Mouse (Mus musculus) effector memory CD4-positive, alpha-beta T cell, adult 5 months (primary cell): ENCODE results near the gene Nxf1. TPM values are rescaled to one million over a fixed set of nuclear protein-coding genes. Genes with fewer than 3 reads are reported as not detected.

Experiments
- polyA plus RNA-seq: library from polyadenylated mRNA; unstranded; fragments of 100-300 nt; shearing (Covaris generic); gene quantifications from one replicate; pipeline ENCODE4 v1.2.1, GENCODE M21; 2017

Nxf1 gene
- polyA plus RNA-seq, 1 experiment from 2014 or later = 362 TPM

Other genes starting within 250 kb of the Nxf1 start
- not detected for gene Slc22a8, start 165.8 kb upstream of the Nxf1 start, polyA plus RNA-seq
- gene Slc22a6, start 139.0 kb upstream of the Nxf1 start, polyA plus RNA-seq = not detected
- not detected for gene Chrm1, start 93.3 kb upstream of the Nxf1 start, polyA plus RNA-seq
- gene Slc3a2, start 33.7 kb upstream of the Nxf1 start, polyA plus RNA-seq = 546 TPM
- 91.5 TPM for gene Wdr74, start 21.2 kb upstream of the Nxf1 start, polyA plus RNA-seq
- 3.0 TPM for gene 1700092M07Rik, start 16.4 kb upstream of the Nxf1 start, polyA plus RNA-seq
- 246 TPM for gene Stx5a, start 15.7 kb upstream of the Nxf1 start, polyA plus RNA-seq
- 32.4 TPM for gene Tmem223, start 13.9 kb downstream of the Nxf1 start, polyA plus RNA-seq
- gene Tmem179b, start 17.4 kb downstream of the Nxf1 start, polyA plus RNA-seq = 143 TPM
- 9.7 TPM for gene Taf6l, start 29.3 kb downstream of the Nxf1 start, polyA plus RNA-seq
- gene Polr2g, start 41.5 kb downstream of the Nxf1 start, polyA plus RNA-seq = 74.4 TPM
- 1.4 TPM for gene Zbtb3, start 45.5 kb downstream of the Nxf1 start, polyA plus RNA-seq
- gene Ttc9c, start 62.3 kb downstream of the Nxf1 start, polyA plus RNA-seq = 23.9 TPM
- 14.0 TPM for gene Hnrnpul2, start 62.9 kb downstream of the Nxf1 start, polyA plus RNA-seq
- gene AC129217.1, start 72.7 kb downstream of the Nxf1 start, polyA plus RNA-seq = not detected
- gene Bscl2, start 80.4 kb downstream of the Nxf1 start, polyA plus RNA-seq = 70.9 TPM
- gene Gng3, start 82.1 kb downstream of the Nxf1 start, polyA plus RNA-seq = not detected
- gene Lrrn4cl, start 93.7 kb downstream of the Nxf1 start, polyA plus RNA-seq = not detected
- 131 TPM for gene Ubxn1, start 114.4 kb downstream of the Nxf1 start, polyA plus RNA-seq
- 24.6 TPM for gene Uqcc3, start 123.8 kb downstream of the Nxf1 start, polyA plus RNA-seq
- gene Lbhd1, start 126.7 kb downstream of the Nxf1 start, polyA plus RNA-seq = 37.0 TPM
- gene Gm49403, start 126.9 kb downstream of the Nxf1 start, polyA plus RNA-seq = not detected
- 26.9 TPM for gene 1810009A15Rik, start 131.8 kb downstream of the Nxf1 start, polyA plus RNA-seq
- gene Gm49416, start 131.9 kb downstream of the Nxf1 start, polyA plus RNA-seq = not detected
- gene Ints5, start 135.9 kb downstream of the Nxf1 start, polyA plus RNA-seq = 29.7 TPM
- gene Ganab, start 141.0 kb downstream of the Nxf1 start, polyA plus RNA-seq = 91.7 TPM
- 45.8 TPM for gene B3gat3, start 163.3 kb downstream of the Nxf1 start, polyA plus RNA-seq
- 3.3 TPM for gene Rom1, start 172.3 kb downstream of the Nxf1 start, polyA plus RNA-seq
- 67.4 TPM for gene Eml3, start 172.5 kb downstream of the Nxf1 start, polyA plus RNA-seq
- 219 TPM for gene Mta2, start 184.8 kb downstream of the Nxf1 start, polyA plus RNA-seq
- 49.1 TPM for gene Tut1, start 196.8 kb downstream of the Nxf1 start, polyA plus RNA-seq
- 292 TPM for gene Eef1g, start 210.0 kb downstream of the Nxf1 start, polyA plus RNA-seq
- gene Ahnak, start 232.2 kb downstream of the Nxf1 start, polyA plus RNA-seq = 147 TPM